Mouse (Mus musculus) cerebellum, adult 2 months (tissue): Measurements from ENCODE around the gene Fbn1.

Experiments used
- CTCF ChIP-seq: fragments of 200-500 bp; IDR thresholded peaks from 2 replicates; pipeline ENCODE4 v1.5.1; 2011; ENCODE audit warnings: low read depth, mild to moderate bottlenecking, control low read depth, low read length, moderate library complexity, borderline replicate concordance; ENCODE audit not compliant: insufficient read depth
- POLR2A ChIP-seq: fragments of 200-500 bp; IDR thresholded peaks from 2 replicates; pipeline ENCODE4 v1.6.1; 2011; ENCODE audit warnings: low read length, control low read depth, borderline replicate concordance; ENCODE audit not compliant: insufficient read depth

DNA sequence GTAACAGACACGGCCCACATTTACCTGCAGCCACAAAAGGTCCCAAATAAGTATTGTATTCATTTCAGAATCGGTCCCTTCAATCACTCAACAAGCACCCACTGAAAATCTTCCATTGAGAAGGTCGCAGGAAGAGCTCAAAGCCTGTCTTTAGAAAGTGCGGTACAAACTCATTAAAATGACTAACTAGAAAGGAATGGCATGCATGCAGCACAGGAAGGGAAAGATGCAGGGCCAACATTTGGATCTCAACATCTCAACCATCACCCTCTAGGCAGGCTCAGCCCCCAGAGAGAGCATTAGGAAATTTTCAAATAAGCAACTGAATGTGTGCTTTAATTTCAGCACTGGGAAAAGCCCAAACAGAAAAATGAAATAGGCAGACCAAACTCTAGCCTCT is 36.1 kb downstream of the Fbn1 start:
- TF ChIP-seq CTCF = no peak
- TF ChIP-seq POLR2A = no peak
